Mouse (Mus musculus): ENCODE measurements at regions not wholly inside any gene's neighbourhood (a gene's known extent, or its start where the extent isn't known, plus 50 kb on each side); places are given as distances from the start of the nearest gene placed in this dataset.

GRCm38 (mm10) chr16:65212367-65212766 lies 106.7 kb upstream of the Htr1f start:
- TF ChIP-seq CTCF (IDR thresholded peaks at IDR 0.05; ENCODE audit: borderline replicate concordance, insufficient read depth, low read length), result no peak
- no peak for TF ChIP-seq POLR2A (IDR thresholded peaks at IDR 0.05; ENCODE audit: low read depth, low read length)

Data from embryonic fibroblast, embryonic 13.5 days (primary cell).